Mouse (Mus musculus) right cerebral cortex, postnatal 10 days (tissue): ENCODE data around the gene Rtca.

ENCODE experiments used
- DNase-seq, 2 experiments: peaks; one replicate each; pipeline ENCODE4 v3.0.0; 2021; ENCODE audit warnings: low spot score in 2 of 2

Rtca gene

DNA sequence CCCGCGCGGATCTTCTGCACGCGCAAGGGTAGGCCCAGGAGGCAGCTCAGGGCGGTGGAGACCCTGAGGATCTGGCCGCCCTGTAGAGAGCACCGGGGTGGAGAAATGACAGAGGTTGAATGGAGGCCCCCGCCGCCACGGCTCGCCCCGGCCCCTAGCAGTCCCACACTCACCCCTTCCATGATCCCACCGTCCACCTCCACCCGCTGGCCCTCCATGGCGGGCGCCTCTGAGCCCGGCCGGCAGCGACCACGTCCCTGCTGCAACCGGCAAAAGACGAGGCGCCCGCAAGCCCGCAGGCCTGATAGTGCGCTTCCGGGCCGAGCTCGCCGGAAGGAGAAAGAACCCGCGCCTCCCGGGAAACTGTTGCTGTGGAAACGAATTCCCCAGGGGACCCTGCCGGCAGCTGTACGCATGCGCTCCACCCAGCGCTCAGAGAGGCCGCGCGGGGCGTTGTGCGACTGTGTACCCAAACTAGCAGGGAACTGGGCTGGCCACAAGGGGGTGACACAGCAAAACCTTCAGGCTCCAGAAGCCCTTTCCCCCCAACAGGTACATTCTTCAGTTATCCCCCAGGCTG, at the start of gene Rtca:
Rtca (minus strand) TSS at position 437 of the 580 bp plus-strand sequence.
- DNase-seq: peak; percentile 98 to 99

DNA sequence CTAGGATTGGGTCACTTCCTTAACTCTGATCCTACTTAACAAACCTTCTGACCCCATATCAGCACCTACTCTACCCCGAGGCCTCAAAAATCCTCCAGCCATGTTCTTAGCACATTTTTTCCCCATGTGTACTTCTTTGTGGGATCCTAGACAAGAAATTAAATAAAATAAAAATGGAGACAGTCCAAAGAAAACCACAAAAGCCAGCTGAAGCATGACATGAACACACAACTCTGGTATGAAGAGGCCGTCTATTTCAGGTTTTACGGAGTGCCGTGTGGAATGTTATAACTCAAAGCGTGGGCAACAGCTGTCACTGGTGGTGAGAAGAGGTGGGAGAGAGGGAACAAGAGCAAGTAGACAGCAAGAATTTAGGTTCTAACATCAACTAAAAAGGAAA, 43.4 kb upstream of the Rtca start:
- DNase-seq: no peak

DNA sequence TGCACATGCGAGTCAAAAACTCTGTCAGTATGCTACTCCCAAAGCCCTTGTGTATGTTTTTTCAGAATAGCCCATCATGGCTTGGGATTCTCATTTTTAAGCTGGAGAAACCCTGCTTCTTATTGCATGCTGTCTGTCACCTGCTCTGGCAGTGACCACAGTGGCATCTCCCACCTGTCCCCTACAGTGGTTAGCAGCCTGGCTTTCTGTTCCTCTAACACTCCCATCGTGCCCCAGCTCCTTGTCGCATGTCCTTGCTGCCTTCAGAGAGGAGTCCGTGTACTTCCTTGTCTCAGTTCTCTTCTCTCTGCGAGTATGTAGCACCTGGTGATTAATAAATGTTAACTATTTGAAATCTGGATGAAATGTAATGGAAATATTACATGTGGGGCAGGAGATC, 39.4 kb upstream of the Rtca start:
- no peak for DNase-seq

DNA sequence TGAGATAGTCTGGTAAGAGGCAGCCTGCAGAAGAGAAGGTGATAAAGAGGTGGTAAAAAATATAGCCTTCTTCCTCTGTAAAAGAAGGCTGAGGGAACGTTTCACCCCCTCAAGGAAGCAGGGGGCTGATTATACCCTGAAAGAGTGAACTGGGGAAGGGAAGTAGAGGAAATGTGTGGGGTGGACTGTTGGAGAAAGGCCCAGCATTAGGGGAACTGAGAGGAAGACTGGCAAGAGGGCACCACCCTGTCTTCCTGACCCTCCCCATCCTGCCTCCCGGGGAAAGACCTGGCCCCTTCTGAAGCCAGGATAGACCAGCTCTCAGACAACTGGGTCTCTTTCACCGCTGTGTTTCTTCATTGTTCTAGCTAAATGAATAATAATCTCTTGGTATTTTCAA, 34.5 kb upstream of the Rtca start:
- no peak for DNase-seq

DNA sequence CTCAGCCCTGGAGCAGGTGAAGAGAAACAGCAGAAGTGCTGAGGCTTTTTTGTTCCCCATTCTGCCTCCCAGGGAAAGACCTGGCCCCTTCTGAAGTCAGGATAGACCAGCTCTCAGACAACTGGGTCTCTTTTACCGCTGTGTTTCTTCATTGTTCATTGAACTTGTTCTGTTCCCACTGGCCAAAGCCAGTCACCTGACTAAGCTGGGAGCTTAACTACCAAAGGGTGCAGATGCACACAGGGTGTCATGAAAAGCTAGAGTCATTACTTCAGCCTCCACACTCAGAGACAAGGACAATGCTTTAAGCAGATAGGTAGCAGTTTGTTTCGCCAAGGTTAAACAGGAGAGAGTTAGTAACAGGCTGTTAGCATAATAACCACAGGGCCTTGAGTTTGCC, 34.1 kb upstream of the Rtca start:
- DNase-seq: no peak

DNA sequence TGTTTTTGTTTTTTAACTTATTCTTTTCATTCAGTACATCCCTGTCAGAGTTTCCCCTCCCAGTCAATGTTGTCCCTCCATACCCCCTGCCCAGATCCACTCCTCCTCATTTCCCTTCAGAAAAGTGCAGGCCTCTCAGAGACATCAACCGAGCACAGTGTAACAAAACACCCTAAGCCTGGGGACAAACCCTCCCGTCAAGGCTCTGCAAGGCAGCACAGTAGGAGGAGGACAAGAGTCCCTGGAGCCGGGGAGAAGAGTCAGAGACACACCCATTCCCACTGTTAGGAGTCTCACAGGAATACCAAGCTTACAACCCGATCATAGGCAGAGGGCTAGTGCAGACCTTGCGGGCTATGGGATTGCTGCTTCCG, 29.2 kb upstream of the Rtca start:
- peak in 1 of 2 experiments; percentile 15 for DNase-seq

DNA sequence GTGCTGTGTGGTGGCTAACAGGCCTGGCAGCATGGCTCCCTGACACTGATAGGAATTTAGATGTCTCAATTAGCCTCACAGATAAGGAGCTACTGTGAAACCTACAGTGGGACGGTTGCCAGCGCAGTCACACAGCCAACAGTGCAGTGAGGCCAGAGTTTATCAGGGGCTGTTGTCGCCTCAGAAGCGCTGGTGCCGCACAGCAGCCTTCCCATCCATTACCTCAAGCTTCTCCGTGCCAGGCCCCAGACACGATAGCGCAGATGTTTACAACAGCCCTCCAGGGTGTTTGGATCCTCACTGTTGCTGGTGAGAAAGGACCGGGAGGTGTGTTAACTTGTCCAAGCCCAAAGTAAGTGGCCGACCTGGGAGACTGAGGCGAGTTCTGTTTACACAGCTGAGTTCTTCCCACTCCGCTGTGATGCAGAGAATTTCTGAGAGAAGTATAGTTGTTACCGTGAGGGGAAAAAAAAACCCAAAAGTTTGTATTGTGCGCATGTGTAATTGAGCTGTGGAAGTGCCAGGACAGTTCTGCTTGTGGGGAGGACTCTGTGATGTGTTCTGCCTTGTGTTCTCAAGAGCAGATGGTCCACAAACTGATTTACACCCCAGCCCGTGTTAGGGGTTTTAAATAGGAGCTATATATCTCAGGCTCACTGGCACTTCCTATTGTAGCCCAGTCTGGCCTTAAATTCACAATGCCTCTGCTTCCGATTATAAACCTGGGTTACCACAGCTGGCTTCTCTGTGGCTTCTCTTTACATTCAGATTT, 28.6 kb upstream of the Rtca start:
- peak; percentile 29 to 36 for DNase-seq

DNA sequence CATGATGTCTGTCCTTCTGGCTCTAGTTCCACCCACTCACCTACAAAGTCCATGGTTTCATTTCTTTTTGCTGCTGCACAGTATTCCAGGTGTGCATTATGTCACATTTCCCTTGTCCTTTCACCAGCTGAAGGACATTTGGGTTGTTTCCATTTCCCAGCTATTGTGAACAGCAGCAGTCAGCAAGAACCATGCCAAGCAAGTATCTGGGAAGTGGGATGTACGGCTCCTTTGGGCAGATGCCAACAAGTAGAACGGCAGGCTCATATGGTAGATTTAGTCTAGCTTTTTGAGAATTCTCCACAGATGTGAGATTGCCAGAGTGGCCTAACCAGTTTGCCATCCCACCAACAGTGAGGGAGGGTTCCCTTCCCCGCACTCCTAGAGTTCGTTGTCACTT, 22.8 kb upstream of the Rtca start:
- DNase-seq: peak in 1 of 2 experiments; percentile 40

DNA sequence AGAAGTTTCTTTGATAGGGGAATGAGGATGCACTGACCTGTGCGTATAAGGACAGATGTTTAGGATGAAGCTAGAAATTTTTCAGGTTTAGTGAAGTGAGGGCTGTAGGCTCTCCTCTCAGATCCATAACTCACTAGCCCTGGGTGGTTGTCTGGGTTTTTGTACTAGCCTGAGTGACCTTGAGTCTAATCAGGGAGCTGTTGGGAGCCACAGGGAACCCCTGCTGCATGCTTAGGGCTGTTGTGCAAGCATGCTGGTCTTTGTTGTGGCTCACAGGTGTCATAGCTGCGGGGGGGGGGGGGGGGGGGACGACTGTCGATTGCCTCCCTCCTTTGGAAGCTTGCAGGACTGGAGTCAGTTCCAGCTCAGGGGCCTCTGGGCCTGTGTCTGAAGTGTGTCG, 21.7 kb upstream of the Rtca start:
- no peak for DNase-seq

DNA sequence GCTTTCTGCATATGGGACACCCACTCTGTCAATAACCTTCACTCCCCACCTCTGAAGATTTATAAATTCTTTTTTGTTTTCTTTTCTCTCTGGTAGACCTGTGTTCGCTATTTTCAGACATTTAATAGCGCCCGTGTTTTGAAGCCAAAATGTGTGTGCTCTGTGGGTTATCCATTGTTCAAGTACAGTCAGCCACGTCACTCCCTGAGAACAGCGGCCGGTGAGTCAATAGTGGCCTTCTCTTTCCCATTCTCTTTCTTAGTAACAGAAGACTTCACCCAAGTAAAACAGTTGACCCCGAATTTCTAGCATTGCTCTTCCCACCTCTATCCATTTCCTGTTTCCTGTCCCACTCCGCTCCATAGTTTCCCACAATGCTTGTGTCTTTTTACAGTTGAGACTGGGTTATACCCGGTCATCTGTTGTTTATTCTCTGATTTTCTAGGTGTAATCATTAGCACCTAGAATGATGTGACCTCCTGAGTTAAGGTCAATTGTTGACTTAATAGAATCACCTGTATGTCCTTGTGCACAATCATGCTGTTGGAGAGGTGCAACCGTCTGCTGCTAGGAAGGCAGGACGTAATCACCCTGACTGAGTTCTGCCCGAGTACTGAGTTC, 12.2 kb upstream of the Rtca start:
- DNase-seq: no peak

DNA sequence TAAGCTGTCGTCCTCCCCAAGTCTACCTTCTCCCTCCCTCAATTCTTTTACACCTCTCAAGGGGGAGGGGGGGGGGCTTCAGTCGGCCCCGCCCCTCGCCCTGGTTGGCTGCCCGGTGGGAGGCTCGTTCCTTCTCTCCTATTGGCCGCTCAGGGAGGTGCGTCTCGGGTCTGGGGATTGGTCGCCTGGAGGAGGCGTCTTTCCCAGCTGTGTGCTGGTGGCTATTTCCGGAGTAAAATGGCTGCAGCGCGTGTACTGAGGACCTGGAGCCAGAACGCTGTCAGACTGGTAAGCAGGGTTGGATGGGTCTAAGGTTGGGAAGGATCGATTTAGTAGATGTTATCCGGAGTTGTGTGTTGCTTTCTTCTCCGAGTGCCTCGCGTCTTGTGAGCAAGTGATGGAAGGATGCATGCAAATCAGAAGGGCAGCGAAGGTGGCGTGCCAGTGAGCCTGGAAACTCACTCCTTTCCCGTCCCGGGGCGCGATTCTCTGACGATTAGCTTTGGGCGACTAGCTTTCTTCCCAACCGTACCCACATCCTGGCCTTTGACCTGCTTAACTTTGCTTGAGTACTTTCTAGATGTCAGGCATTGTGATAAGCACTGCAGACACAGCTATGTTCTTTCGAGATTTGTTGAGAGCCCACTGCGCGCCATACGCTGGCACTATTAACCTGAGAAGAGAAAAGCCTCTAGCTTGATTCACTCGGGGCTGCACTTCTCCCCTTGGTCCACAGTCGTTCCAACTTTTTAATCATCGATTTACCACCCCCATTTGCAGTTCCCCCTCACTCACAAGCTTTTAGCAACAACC, 5.1 kb upstream of the Rtca start, which contains the start of gene Dbt:
Dbt (plus strand) TSS at position 167 of the 813 bp plus-strand sequence.
- DNase-seq: peak; percentile 95

DNA sequence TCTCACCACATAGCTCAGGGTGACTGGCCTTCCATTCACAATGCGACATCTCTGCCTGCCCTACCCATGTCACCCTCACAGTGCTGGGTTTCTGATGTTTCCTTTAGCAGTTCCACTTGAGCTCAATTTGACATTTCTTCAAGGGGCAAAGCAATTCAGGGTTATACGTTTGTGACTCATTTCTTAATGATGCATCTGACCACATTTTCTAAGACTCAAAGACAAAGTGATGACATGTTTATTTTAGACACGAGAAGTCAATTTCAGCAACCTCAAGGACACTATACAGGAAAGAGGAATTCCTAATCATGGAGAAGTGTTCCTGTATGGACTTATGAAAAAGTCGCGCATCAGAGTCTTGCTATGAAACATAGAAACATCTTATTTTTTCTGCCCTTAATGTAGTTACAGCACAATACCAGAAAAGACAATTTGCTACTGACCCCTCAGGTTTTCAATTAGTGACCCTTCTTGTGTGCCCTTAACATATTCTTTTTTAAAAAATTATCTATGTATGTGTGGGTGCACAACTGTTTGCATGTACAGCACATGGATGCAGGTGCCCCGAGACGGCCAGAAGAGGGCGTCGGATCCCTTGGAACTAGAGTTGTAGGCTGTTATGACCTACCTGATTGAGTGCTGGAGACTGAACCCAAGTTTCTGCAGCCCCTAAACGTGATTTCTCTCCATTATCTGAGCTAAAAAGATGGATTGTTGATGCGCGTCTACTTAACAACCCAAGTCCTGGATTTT, 4.3 kb upstream of the Rtca start:
- DNase-seq: peak in 1 of 2 experiments; percentile 50

DNA sequence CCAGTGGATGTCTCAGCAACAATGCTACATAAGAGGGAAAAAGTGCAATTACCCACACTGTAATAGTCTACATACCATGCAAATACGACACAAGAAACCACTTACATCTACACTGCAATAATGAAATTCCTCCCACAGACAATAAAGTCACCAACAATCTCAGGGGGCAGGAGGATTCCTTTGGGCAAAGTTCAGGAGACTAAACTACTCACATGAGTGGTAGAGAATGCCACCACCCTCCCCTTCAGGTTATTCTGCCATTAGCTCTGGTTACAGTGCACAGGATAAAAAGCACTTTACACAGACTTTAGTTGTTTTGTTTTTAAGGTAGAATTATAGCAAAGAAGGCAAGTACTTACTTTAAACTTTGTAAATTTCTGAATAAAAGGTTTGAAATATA, 12.3 kb downstream of the Rtca start:
- DNase-seq: no peak

DNA sequence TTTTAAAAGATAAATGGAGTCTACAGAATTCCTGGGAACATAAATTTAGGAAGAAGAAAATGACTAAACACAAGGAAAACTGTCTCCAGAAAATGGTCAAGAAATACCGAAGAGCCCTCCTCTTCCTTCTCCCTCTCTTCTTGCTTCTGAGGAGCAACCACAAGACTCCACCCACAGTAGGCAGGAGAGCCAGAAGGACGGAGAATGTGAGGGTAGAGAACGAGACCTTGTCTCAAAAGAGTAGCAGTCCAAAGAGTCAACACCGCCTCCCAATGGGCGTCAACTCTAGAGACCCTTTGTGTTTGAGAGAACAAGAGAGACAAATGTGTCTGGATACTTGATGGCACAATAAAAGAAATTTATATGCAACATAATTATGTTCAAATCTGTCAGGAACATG, 14.3 kb downstream of the Rtca start:
- DNase-seq: no peak

DNA sequence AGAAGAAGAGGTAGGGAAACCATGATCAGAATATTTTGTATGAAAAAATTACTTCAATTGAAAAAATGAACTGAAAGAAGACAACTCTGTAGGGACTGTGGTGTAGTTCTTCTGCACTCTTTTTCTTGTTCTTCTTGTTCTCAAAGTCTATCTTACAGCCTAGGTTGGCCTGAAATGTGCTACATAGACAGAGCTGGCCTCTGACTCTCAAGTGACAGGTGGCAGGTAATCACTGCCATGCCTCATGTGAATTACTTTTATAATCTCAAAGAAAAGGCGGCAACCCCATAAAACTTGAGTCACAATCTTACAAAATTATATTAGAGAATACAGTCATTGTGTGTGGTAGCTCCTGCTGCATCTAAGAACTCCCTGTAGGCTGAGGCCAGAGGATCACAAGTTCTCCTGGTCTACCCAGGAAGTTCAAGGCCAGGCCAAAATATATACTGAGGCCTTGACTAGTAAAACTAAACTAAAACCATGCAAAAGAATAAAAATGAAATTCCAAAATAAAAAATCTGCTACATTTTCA, 16.0 kb downstream of the Rtca start:
- no peak for DNase-seq

DNA sequence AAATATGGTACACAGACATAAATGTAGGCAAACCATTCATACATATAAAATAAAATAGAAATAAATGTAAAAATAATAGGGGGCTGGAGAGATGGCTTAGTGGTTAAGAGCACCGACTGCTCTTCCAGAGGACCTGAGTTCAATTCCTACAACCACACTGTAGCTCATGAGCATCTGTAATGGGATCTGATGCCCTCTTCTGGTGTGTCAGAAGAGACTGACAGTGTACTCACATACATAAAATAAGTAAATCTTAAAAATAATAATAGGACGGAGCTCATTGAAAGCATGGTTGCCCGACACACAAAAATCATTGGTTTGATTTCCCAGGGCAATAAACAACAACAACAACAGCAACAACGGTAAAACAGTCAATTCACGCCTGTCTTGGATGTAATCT, 17.1 kb downstream of the Rtca start:
- no peak for DNase-seq

DNA sequence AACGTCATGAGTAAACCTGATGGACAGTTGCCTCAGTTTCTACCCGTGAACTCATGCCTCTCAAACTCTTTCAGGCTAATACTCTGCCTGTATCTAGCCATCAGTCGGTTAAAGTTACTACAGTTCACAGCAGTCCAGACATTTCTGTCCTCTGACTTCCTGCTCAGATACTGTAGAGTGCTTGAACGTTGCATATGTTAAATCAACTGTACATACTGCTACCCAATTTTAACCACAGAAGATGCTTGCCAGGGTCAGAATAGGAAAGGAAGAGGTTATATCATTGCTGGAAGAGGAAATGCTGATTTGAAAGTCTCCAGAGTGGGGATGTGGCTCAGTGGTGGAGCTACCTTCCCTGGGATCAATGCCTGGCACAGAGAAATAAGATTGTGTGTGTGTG, 24.7 kb downstream of the Rtca start:
- DNase-seq: no peak

DNA sequence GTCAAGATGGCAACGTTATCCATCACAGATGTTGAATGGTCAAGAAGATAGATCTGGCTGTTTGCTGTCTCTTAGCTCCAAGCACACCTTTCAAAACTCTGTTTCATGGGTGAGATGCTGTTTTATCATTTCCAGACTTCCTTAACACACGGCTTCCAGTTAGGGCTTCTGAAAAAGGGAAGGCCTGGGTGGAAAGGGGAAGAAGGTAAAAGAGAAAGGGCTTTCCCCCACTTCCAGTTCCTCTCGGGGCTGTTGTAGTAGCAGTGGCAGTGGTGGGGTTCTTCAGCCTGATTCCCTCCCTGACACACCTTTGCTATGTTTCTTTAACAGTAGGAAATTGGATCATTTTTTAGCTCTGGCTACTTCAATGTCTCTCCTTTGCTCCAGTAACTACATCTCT, 25.3 kb downstream of the Rtca start:
- no peak for DNase-seq

DNA sequence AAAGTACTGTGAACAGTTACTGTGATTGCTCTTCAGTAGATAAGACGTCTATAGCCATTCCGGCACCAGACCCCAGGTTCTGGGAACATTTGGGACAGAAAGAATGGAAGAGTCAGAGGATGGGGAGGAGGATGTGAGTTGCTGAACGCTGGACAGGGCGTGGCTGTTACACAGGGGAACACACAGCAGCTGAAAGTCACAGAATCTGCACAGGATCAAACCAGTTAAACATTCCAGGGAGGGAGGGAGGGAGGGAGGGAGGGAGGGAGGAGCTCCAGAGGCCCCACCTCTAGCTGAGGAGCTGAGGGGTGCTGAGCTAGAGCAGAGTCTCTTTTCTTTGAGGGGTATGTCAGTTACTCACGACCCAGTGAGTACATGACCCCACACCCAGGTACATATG, 27.1 kb downstream of the Rtca start:
- no peak for DNase-seq

DNA sequence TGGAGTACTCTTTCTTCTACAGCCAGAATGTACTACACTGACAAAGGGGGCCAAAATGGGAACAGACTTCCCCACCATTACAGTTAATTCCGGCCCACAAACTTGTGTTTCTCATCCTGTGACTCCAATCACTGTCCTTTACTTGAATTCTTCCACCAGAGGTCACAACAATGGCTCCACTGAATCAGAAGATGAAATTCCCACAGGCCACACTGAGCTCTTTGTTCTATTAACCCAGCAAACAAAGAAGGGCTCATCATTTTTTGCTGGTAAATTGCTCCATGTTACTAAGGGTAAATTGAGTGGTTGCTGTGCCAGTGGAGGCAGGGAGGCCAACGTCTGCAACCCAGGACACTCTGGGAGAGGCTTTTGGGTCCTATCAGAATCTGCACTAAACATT, 27.9 kb downstream of the Rtca start:
- DNase-seq: no peak

DNA sequence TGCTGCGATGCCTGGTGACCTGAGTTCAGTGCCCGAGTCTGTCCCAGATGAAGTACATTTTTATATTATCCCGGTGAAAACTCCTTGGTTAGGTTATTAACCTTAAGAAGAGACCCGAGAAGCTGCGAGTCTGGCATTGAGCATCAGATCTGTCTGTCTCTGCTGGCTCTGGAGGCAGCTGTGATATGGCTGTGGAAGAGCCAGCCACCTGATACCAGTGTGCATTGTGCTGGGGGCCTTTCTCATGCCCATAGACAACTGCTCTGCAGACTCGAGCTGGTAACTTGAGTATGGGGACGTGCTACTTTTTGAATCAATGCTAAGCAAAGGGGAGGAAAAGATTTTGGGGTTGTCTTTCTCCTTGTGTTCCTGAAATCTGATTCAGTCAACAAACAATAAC, 30.7 kb downstream of the Rtca start:
- no peak for DNase-seq
